17 mouse cellular contexts compared by ENCODE assay signal in genomic region chr12:112990706-112991405, GRCm38 (mm10).
"Had no signal": no experiment of that assay in that cellular context is flagged by ENCODE, and none has a peak within 500 bp of the region (broad histone marks: within the 10 kb centered on the region; RNA-seq: fewer than 3 reads in every experiment).

No protein-coding gene starts in this region.

- ATAC-seq: midbrain, embryonic 13.5 days; midbrain, embryonic 16.5 days had no signal

- H3K4me2 ChIP-seq: limb, embryonic 13.5 days; liver, embryonic 12.5 days; liver, embryonic 15.5 days; lung, embryonic 15.5 days; midbrain, embryonic 13.5 days had no signal

- H3K9ac ChIP-seq: limb, embryonic 13.5 days; liver, embryonic 12.5 days; liver, embryonic 15.5 days; lung, embryonic 15.5 days; midbrain, embryonic 13.5 days had no signal

- H3K27ac ChIP-seq: limb, embryonic 10.5 days; limb, embryonic 13.5 days; liver, embryonic 15.5 days; lung, embryonic 15.5 days; midbrain, embryonic 10.5 days; midbrain, embryonic 13.5 days had no signal

- DNase-seq: kidney, postnatal 14 days; kidney, postnatal 4 days; liver; lung, adult 18-20 months; lung, postnatal 10 days; lung, postnatal 36 days; thymus, adult 18-20 months; thymus, postnatal 4 days had no signal

- H3K4me3 ChIP-seq: limb, embryonic 10.5 days; limb, embryonic 13.5 days; liver, embryonic 12.5 days; liver, embryonic 15.5 days; lung, embryonic 15.5 days; megakaryocyte, embryonic 14.5 days; midbrain, embryonic 10.5 days; midbrain, embryonic 13.5 days had no signal

- H3K27me3 ChIP-seq: limb, embryonic 13.5 days; liver, embryonic 12.5 days; liver, embryonic 15.5 days; lung, embryonic 15.5 days; megakaryocyte, embryonic 14.5 days; midbrain, embryonic 13.5 days had no signal

- H3K9me3 ChIP-seq: limb, embryonic 10.5 days; limb, embryonic 13.5 days; liver, embryonic 12.5 days; liver, embryonic 15.5 days; lung, embryonic 15.5 days; midbrain, embryonic 10.5 days; midbrain, embryonic 13.5 days had no signal

- H3K4me1 ChIP-seq: limb, embryonic 10.5 days; limb, embryonic 13.5 days; lung, embryonic 15.5 days; midbrain, embryonic 10.5 days; midbrain, embryonic 13.5 days had no signal
